Mouse (Mus musculus) lung, embryonic 16.5 days (tissue): ENCODE data around the gene Nrbf2. TPM values are rescaled to one million over a fixed set of nuclear protein-coding genes. Genes with fewer than 3 reads are reported as not detected.

ENCODE experiments used
- ATAC-seq: fragments of 200-750 bp; cut with Nextera tagmentation; 2 replicates; pipeline ENCODE4 v1.8.0; 2017; ENCODE audit warnings: low read depth, mild to moderate bottlenecking, moderate library complexity
- H3K27ac ChIP-seq: fragments of 300-500 bp; sonication (generic); 2 replicates; pipeline ENCODE4 v1.5.1; 2014; ENCODE audit warnings: mild to moderate bottlenecking, control low read depth, low read length
- H3K27me3 ChIP-seq: fragments of 300-500 bp; sonication (generic); 2 replicates; pipeline ENCODE4 v1.6.1; 2014; ENCODE audit warnings: low read depth, low read length, mixed read lengths; ENCODE audit not compliant: control insufficient read depth, insufficient read depth
- H3K36me3 ChIP-seq: fragments of 300-500 bp; sonication (generic); 2 replicates; pipeline ENCODE4 v1.6.1; 2014; ENCODE audit warnings: low read length; ENCODE audit not compliant: control insufficient read depth, insufficient read depth
- H3K4me1 ChIP-seq: fragments of 300-500 bp; sonication (generic); replicated peaks from 2 replicates; pipeline ENCODE4 v1.6.1; 2014; ENCODE audit warnings: low read length, mixed read lengths; ENCODE audit not compliant: control insufficient read depth, insufficient read depth
- H3K4me2 ChIP-seq: fragments of 300-500 bp; sonication (generic); 2 replicates; pipeline ENCODE4 v1.6.1; 2014; ENCODE audit warnings: low read depth, low read length, control low read depth
- H3K4me3 ChIP-seq: fragments of 300-500 bp; sonication (generic); 2 replicates; pipeline ENCODE4 v1.5.1; 2014; ENCODE audit warnings: mild to moderate bottlenecking, low read length, control low read depth
- H3K9ac ChIP-seq: fragments of 300-500 bp; sonication (generic); 2 replicates; pipeline ENCODE4 v1.6.1; 2014; ENCODE audit warnings: low read length, control low read depth
- H3K9me3 ChIP-seq: fragments of 300-500 bp; sonication (generic); 2 replicates; pipeline ENCODE4 v1.6.1; 2016; ENCODE audit warnings: low read length; ENCODE audit not compliant: control insufficient read depth
- WGBS: fragments of 180-500 bp; shearing (Covaris S2); extraction: QIAGEN DNeasy Blood & Tissue Kit; methylation state at CpG from one replicate; pipeline ENCODE4 v1.1.7; 2014; 5-methylcytosine and 5-hydroxymethylcytosine counted together
- polyA plus RNA-seq: library from polyadenylated mRNA; unstranded; fragments of >200 nt; fragmentation: Nextera tagmentation; extraction: Ambion mirVana; gene quantifications from 2 replicates; pipeline ENCODE4 v1.2.1, GENCODE M21; 2015

Gene Nrbf2
- polyA plus RNA-seq, 1 experiment from 2014 or later, result 39.5 TPM

GRCm38 (mm10) chr10:67296482-67297152, 11.5 kb upstream of the Nrbf2 start:
- H3K27me3 ChIP-seq, result no peaks in the 10 kb centered on the region
- H3K4me1 ChIP-seq, result no peaks in the 10 kb centered on the region
- no peak for ATAC-seq
- no peak overlapping the region for H3K4me2 ChIP-seq
- H3K36me3 ChIP-seq, result no peaks in the 10 kb centered on the region
- H3K27ac ChIP-seq, result no peak overlapping the region
- no peak overlapping the region for H3K4me3 ChIP-seq
- no peak overlapping the region for H3K9ac ChIP-seq
- 77% methylated on average over 8 of the region's 8 CpGs for WGBS
- no peaks in the 10 kb centered on the region for H3K9me3 ChIP-seq

- Histone ChIP-seq H3K4me3 (no peak overlapping the region), H3K9ac (no peak overlapping the region), H3K4me2 (no peak overlapping the region), H3K9me3 (no peaks in the 10 kb centered on the region), H3K27me3 (no peaks in the 10 kb centered on the region), H3K27ac (no peak overlapping the region), H3K4me1 (no peaks in the 10 kb centered on the region), H3K36me3 (no peaks in the 10 kb centered on the region)
- 57% methylated on average over 7 of the region's 7 CpGs for WGBS
- no peak for ATAC-seq
Observed at GRCm38 (mm10) chr10:67295938-67296466, 10.9 kb upstream of the Nrbf2 start.

GRCm38 (mm10) chr10:67295331-67295730, 10.2 kb upstream of the Nrbf2 start:
- WGBS, result 72% methylated on average over 5 of the region's 5 CpGs
- Histone ChIP-seq H3K9me3 (no peaks in the 10 kb centered on the region), H3K4me2 (no peak overlapping the region), H3K36me3 (no peaks in the 10 kb centered on the region), H3K4me3 (no peak overlapping the region), H3K27me3 (no peaks in the 10 kb centered on the region), H3K9ac (no peak overlapping the region), H3K4me1 (no peaks in the 10 kb centered on the region), H3K27ac (no peak overlapping the region)
- ATAC-seq, result no peak

- Histone ChIP-seq H3K36me3 (no peaks in the 10 kb centered on the region), H3K27me3 (no peaks in the 10 kb centered on the region), H3K27ac (no peak overlapping the region), H3K9ac (no peak overlapping the region), H3K4me1 (0 out of 2 replicates have a peak, but pooled peaks cover 4% of the 10 kb centered on the region), H3K9me3 (no peaks in the 10 kb centered on the region), H3K4me2 (no peak overlapping the region), H3K4me3 (no peak overlapping the region)
- no peak for ATAC-seq
- 48% methylated on average over 8 of the region's 8 CpGs for WGBS
Observed at GRCm38 (mm10) chr10:67291087-67291486, 6.0 kb upstream of the Nrbf2 start.

- Histone ChIP-seq H3K36me3 (no peaks in the 10 kb centered on the region), H3K4me1 (0 out of 2 replicates have a peak, but pooled peaks cover 4% of the 10 kb centered on the region), H3K9me3 (no peaks in the 10 kb centered on the region), H3K4me3 (no peak overlapping the region), H3K4me2 (no peak overlapping the region), H3K27ac (no peak overlapping the region), H3K27me3 (no peaks in the 10 kb centered on the region), H3K9ac (no peak overlapping the region)
- ATAC-seq, result no peak
- 53% methylated on average over 4 of the region's 4 CpGs for WGBS
Observed at GRCm38 (mm10) chr10:67290622-67291021, 5.5 kb upstream of the Nrbf2 start.

- no peak overlapping the region for H3K4me2 ChIP-seq
- H3K27ac ChIP-seq, result 0 out of 2 replicates have a peak overlapping the region, but pooled peaks have one; percentile 21
- no peaks in the 10 kb centered on the region for H3K36me3 ChIP-seq
- no peak for ATAC-seq
- peaks cover 19% of the 10 kb centered on the region for H3K4me1 ChIP-seq
- no peaks in the 10 kb centered on the region for H3K9me3 ChIP-seq
- H3K4me3 ChIP-seq, result no peak overlapping the region
- H3K27me3 ChIP-seq, result no peaks in the 10 kb centered on the region
- WGBS, result 76% methylated on average over 3 of the region's 3 CpGs
- H3K9ac ChIP-seq, result no peak overlapping the region
Observed at GRCm38 (mm10) chr10:67287877-67288276, 2.8 kb upstream of the Nrbf2 start.

GRCm38 (mm10) chr10:67284761-67285175, 337 bp downstream of the Nrbf2 start:
- 0% methylated on average over 28 of the region's 41 CpGs for WGBS

GRCm38 (mm10) chr10:67284311-67284710, 794 bp downstream of the Nrbf2 start:
- H3K9ac ChIP-seq, result peak overlapping the region; percentile 89
- ATAC-seq, result no peak
- WGBS, result under 1% methylated on average over 10 of the region's 10 CpGs

More at GRCm38 (mm10) chr10:67284761-67285175, 337 bp downstream of the Nrbf2 start:
- ATAC-seq, result peak; percentile 57
- Histone ChIP-seq H3K4me1 (peaks cover 24% of the 10 kb centered on the region), H3K4me3 (peak overlapping the region; percentile 93), H3K4me2 (peak overlapping the region; percentile 87), H3K9me3 (no peaks in the 10 kb centered on the region), H3K36me3 (no peaks in the 10 kb centered on the region), H3K27ac (peak overlapping the region; percentile 75), H3K9ac (peak overlapping the region; percentile 89), H3K27me3 (no peaks in the 10 kb centered on the region)

GRCm38 (mm10) chr10:67283516-67283915, 1.6 kb downstream of the Nrbf2 start:
- no peaks in the 10 kb centered on the region for H3K27me3 ChIP-seq
- no peaks in the 10 kb centered on the region for H3K9me3 ChIP-seq
- H3K36me3 ChIP-seq, result no peaks in the 10 kb centered on the region
- 64% methylated on average over 9 of the region's 9 CpGs for WGBS
- ATAC-seq, result no peak
- peak overlapping the region; percentile 87 for H3K4me2 ChIP-seq
- peak overlapping the region; percentile 93 for H3K4me3 ChIP-seq
- no peak overlapping the region for H3K27ac ChIP-seq
- H3K4me1 ChIP-seq, result peaks cover 24% of the 10 kb centered on the region
- peak overlapping the region; percentile 89 for H3K9ac ChIP-seq

More at GRCm38 (mm10) chr10:67284311-67284710, 794 bp downstream of the Nrbf2 start:
- Histone ChIP-seq H3K36me3 (no peaks in the 10 kb centered on the region), H3K27ac (peak overlapping the region; percentile 75), H3K9me3 (no peaks in the 10 kb centered on the region), H3K27me3 (no peaks in the 10 kb centered on the region), H3K4me3 (peak overlapping the region; percentile 93), H3K4me1 (peaks cover 24% of the 10 kb centered on the region), H3K4me2 (peak overlapping the region; percentile 87)
